Mouse (Mus musculus): ENCODE data around the gene Ccdc85c. TPM values are rescaled to one million over a fixed set of nuclear protein-coding genes. Genes with fewer than 3 reads are reported as not detected.

The Ccdc85c gene
- polyA plus RNA-seq, 2 experiments, result 6.1 to 9.9 TPM

DNA sequence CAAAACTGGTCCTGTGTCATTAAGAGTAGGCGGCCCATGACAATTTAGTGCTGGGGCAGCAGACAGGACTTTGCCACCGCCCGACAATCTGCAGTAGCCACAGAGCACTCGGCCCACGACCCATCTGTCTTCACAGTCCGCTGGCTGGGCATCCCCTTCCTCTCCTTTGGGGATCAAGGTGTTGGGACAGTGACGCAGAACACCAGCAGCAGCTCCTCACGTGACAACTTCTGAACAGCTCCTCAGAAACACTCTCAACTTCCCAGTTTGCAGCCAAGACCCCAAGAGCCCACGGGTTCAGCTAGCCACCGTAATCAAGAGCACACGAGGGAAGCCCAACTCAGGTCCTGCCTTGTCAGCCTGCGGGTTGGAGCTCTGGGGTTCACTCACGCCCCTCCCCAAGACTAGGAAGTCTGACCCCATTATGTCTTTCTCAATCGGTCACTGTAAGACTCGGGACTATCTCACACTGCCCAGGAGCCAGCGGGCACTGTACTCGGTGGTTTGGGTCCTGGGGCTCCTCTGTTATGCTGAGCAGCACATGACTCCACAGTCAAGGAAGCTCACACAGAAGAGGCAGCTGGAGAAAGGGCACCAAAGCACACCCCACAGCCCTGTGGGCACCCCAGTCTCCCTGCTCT, 36.7 kb downstream of the Ccdc85c start:
- no peak for DNase-seq (ENCODE audit: low spot score)
- 77% methylated on average over 17 of the region's 17 CpGs for WGBS
- Histone ChIP-seq H3K36me3 (ENCODE audit: control insufficient read depth, insufficient read depth, low read length) (0 out of 2 replicates have a peak, but pooled peaks cover 4% of the 10 kb centered on the region), H3K4me3 (replicated peaks; ENCODE audit: low read length) (no peak overlapping the region), H3K27me3 (ENCODE audit: control insufficient read depth, insufficient read depth, low read length) (no peaks in the 10 kb centered on the region), H3K4me1 (ENCODE audit: control insufficient read depth, insufficient read depth, low read length) (peaks cover 26% of the 10 kb centered on the region), H3K9ac (ENCODE audit: low read depth, low read length, severe bottlenecking) (no peak overlapping the region), H3K9me3 (ENCODE audit: control insufficient read depth, low read length) (no peaks in the 10 kb centered on the region), H3K4me2 (replicated peaks; ENCODE audit: low read depth, low read length, severe bottlenecking) (no peak overlapping the region), H3K27ac (replicated peaks; ENCODE audit: low read depth, low read length) (no peak overlapping the region)
- no peak for TF ChIP-seq POLR2A (IDR thresholded peaks at IDR 0.05; ENCODE audit: borderline replicate concordance, extremely low read depth, insufficient read depth, insufficient read length)
- no peak for ATAC-seq (ENCODE audit: low FRiP score, low read depth)

DNA sequence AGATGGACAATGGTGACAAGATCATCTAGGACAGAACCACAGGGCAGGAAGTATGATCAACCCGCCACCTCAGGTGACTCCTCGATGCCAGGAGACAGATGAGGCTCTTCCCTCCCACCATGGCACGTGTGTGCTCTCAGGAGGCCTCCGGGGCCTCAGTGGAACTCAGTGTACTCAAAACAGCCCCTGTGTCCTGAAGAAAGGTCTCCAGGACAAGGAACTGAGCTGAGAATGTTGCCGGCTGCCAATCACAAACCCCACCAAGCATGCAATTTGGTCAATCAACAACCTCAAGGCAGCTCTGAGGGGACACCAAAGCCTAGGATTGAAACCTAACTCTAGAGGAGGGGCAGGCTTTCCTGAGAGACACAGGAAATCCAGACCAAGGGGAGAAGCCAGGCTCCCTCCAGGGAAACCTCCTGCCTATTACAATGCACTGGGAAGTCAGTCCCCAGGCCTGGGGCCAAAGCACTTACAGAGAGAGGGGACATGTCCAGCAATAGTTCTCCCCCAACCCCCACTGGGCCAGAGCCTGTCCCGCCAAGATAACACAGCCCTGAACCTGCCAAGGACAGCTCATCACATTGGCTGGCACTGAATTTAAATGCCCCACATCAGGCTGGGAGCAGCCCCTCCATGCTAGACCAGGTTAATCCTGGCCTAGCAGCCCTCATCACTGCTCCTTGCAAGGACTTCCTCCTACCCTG, 37.8 kb downstream of the Ccdc85c start:
- H3K9me3 ChIP-seq (ENCODE audit: control insufficient read depth, low read length), result no peaks in the 10 kb centered on the region
- 83% methylated on average over 6 of the region's 6 CpGs for WGBS
- no peak overlapping the region for H3K4me2 ChIP-seq (replicated peaks; ENCODE audit: low read depth, low read length, severe bottlenecking)
- H3K9ac ChIP-seq (ENCODE audit: low read depth, low read length, severe bottlenecking), result no peak overlapping the region
- peaks cover 26% of the 10 kb centered on the region for H3K4me1 ChIP-seq (ENCODE audit: control insufficient read depth, insufficient read depth, low read length)
- H3K4me3 ChIP-seq (replicated peaks; ENCODE audit: low read length), result no peak overlapping the region
- no peak for DNase-seq (ENCODE audit: low spot score)
- H3K27me3 ChIP-seq (ENCODE audit: control insufficient read depth, insufficient read depth, low read length), result no peaks in the 10 kb centered on the region
- no peak overlapping the region for H3K27ac ChIP-seq (replicated peaks; ENCODE audit: low read depth, low read length)
- ATAC-seq (ENCODE audit: low FRiP score, low read depth), result no peak
- 0 out of 2 replicates have a peak, but pooled peaks cover 4% of the 10 kb centered on the region for H3K36me3 ChIP-seq (ENCODE audit: control insufficient read depth, insufficient read depth, low read length)
- no peak for TF ChIP-seq POLR2A (IDR thresholded peaks at IDR 0.05; ENCODE audit: borderline replicate concordance, extremely low read depth, insufficient read depth, insufficient read length)

DNA sequence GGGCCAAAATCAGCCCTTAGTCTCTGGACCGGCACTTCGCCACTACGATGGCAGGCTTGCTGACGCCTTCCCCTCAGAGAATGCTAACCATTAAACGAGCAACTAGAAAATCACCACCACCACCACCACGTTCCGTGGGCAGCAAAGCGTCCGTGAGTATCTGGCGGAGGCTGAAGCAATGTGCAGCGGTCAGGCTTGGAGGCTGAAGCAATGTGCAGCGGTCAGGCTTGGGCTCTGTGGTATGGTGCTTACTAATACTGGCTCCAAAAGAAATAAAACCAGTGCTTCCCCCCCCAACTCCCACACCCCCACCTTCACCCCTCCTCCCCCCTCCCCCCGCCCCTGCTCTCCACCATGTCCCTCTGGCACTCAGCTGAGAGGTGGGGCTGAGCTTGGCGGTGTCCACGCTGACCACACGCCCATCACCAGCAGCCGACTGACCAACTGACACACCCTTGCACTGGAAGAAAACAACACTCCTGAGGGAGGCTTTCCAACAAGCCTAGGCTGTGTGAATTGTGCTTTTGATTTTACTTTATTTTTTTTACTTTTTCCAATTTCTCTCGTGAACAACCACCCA, 39.2 kb downstream of the Ccdc85c start:
- Histone ChIP-seq H3K9ac (ENCODE audit: low read depth, low read length, severe bottlenecking) (no peak overlapping the region), H3K4me2 (replicated peaks; ENCODE audit: low read depth, low read length, severe bottlenecking) (no peak overlapping the region), H3K4me1 (ENCODE audit: control insufficient read depth, insufficient read depth, low read length) (peaks cover 20% of the 10 kb centered on the region), H3K9me3 (ENCODE audit: control insufficient read depth, low read length) (no peaks in the 10 kb centered on the region), H3K36me3 (ENCODE audit: control insufficient read depth, insufficient read depth, low read length) (0 out of 2 replicates have a peak, but pooled peaks cover 4% of the 10 kb centered on the region), H3K27me3 (ENCODE audit: control insufficient read depth, insufficient read depth, low read length) (no peaks in the 10 kb centered on the region), H3K4me3 (replicated peaks; ENCODE audit: low read length) (no peak overlapping the region), H3K27ac (replicated peaks; ENCODE audit: low read depth, low read length) (no peak overlapping the region)
- DNase-seq (ENCODE audit: low spot score), result no peak
- ATAC-seq (ENCODE audit: low FRiP score, low read depth), result no peak
- no peak for TF ChIP-seq POLR2A (IDR thresholded peaks at IDR 0.05; ENCODE audit: borderline replicate concordance, extremely low read depth, insufficient read depth, insufficient read length)
- WGBS, result 73% methylated on average over 18 of the region's 18 CpGs

DNA sequence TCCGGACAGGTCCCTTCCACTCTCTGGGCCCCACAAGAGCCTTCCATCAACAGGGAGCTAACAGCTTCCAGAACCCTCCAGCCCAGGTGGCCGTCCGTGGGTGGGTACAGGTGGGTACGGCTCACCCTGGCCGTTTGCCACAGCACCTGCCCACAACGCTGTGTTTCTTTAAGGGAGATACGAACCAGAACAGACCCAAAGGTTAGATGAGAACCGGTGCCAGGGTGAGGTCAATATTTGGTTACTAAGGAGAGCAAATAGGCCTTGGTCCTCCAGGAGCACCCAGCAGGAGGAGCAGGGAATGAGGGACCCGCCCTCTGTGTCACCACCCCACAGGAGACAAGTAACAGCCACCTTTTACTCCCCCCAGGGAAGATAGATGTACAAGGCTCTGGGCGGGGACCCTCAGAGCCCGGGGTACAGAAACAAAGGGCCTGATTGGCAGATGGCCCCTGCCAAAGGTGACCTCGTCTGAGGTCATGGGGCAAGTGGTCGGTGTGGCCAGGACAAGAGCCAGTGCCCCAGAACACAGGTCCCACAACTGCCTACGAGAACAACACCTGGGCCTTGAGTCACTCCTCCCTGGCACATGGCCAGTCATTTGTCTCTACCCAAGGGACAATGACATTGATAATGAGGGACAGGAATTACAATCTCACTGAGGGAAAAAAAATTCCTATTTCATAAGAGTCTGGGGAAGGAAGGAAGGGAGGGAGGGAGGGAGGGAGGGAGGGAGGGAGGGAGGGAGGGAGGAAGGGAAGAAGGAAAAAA, 40.2 kb downstream of the Ccdc85c start:
- Histone ChIP-seq H3K9ac (ENCODE audit: low read depth, low read length, severe bottlenecking) (no peak overlapping the region), H3K36me3 (ENCODE audit: control insufficient read depth, insufficient read depth, low read length) (0 out of 2 replicates have a peak, but pooled peaks cover 4% of the 10 kb centered on the region), H3K27me3 (ENCODE audit: control insufficient read depth, insufficient read depth, low read length) (no peaks in the 10 kb centered on the region), H3K4me2 (replicated peaks; ENCODE audit: low read depth, low read length, severe bottlenecking) (no peak overlapping the region), H3K4me3 (replicated peaks; ENCODE audit: low read length) (no peak overlapping the region), H3K27ac (replicated peaks; ENCODE audit: low read depth, low read length) (no peak overlapping the region), H3K9me3 (ENCODE audit: control insufficient read depth, low read length) (no peaks in the 10 kb centered on the region), H3K4me1 (ENCODE audit: control insufficient read depth, insufficient read depth, low read length) (peaks cover 10% of the 10 kb centered on the region)
- no peak for DNase-seq (ENCODE audit: low spot score)
- WGBS, result 74% methylated on average over 14 of the region's 14 CpGs
- no peak for TF ChIP-seq POLR2A (IDR thresholded peaks at IDR 0.05; ENCODE audit: borderline replicate concordance, extremely low read depth, insufficient read depth, insufficient read length)
- no peak for ATAC-seq (ENCODE audit: low FRiP score, low read depth)

DNA sequence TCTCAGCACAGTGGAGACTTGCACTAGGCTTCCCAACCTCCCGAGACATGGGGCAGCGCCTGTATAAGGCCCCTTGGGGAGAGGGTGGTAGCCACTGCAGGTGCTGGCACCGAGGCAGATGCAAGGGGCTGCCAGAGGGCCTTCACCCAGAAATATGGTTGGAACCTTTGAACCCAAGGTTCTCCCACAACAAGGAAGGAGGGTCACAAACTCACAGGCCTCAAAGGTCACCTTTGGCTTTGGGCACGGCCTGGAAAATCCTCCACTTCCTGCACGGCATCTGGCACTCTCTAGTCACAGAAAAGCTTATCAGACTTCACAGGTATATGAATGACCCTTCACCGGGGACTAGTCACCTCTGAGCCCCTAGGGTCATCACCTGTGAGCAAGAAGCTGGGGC, 41.5 kb downstream of the Ccdc85c start:
- no peak for DNase-seq (ENCODE audit: low spot score)
- no peak for TF ChIP-seq POLR2A (IDR thresholded peaks at IDR 0.05; ENCODE audit: borderline replicate concordance, extremely low read depth, insufficient read depth, insufficient read length)
- Histone ChIP-seq H3K4me2 (replicated peaks; ENCODE audit: low read depth, low read length, severe bottlenecking) (no peak overlapping the region), H3K36me3 (ENCODE audit: control insufficient read depth, insufficient read depth, low read length) (0 out of 2 replicates have a peak, but pooled peaks cover 4% of the 10 kb centered on the region), H3K4me1 (ENCODE audit: control insufficient read depth, insufficient read depth, low read length) (peaks cover 4% of the 10 kb centered on the region; the same call in 1 of the 2 replicates), H3K9ac (ENCODE audit: low read depth, low read length, severe bottlenecking) (no peak overlapping the region), H3K4me3 (replicated peaks; ENCODE audit: low read length) (no peak overlapping the region), H3K9me3 (ENCODE audit: control insufficient read depth, low read length) (no peaks in the 10 kb centered on the region), H3K27ac (replicated peaks; ENCODE audit: low read depth, low read length) (no peak overlapping the region), H3K27me3 (ENCODE audit: control insufficient read depth, insufficient read depth, low read length) (no peaks in the 10 kb centered on the region)
- ATAC-seq (ENCODE audit: low FRiP score, low read depth), result no peak
- 68% methylated on average over 6 of the region's 6 CpGs for WGBS

All from limb, embryonic 14.5 days (tissue).